Mouse (Mus musculus) erythroid progenitor cell, adult 5-6 weeks (primary cell): ENCODE measurements around the gene Ets2. TPM values are rescaled to one million over a fixed set of nuclear protein-coding genes. Genes with fewer than 3 reads are reported as not detected.
"Not testable (repeated sequence)": the region's sequence is repeated elsewhere in the genome, so short reads cannot be mapped to it uniquely, and the experiment has no call there.

Source experiments
- ATAC-seq: replicated peaks from 2 replicates; pipeline ENCODE4 v1.8.0; 2016; ENCODE audit warnings: moderate number of reproducible peaks, mild to moderate bottlenecking, moderate TSS enrichment, inconsistent platforms; ENCODE audit not compliant: poor library complexity, low FRiP score, severe bottlenecking
- total RNA-seq, 2 experiments: library from RNA; stranded (forward) in 1 of 2; stranded (reverse) in 1 of 2; fragments of 150-400 nt in 1 of 2; fragments of 186-747, 209-891 nt in 1 of 2; gene quantifications; 2 replicates each; pipeline versions ENCODE4 v1.2.3 to v1.2.4; 2015 to 2017; ENCODE audit warnings: low replicate concordance in 2 of 2

Gene Ets2
- total RNA-seq, 2 experiments from 2014 or later: 3.8 to 10.5 TPM

DNA sequence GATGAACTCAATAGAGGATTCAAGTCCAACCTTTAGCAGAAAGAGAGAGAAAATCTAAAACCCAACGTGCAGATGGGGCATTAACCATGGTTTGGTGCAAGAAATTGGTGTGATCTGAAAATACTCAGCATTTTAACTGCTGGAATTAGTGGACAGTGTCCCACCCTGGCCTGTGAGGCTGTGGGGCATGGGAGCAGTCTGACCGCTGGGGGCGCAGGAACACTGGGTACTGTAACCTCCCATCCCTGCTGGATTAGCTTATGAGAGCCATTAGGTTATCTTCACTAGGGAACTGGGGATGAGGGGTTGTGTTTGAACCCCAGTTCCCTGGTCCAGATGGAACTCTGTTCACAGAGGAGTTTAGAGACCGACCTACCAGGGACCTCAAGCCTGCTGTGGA, 13.9 kb upstream of the Ets2 start:
- ATAC-seq: no peak

DNA sequence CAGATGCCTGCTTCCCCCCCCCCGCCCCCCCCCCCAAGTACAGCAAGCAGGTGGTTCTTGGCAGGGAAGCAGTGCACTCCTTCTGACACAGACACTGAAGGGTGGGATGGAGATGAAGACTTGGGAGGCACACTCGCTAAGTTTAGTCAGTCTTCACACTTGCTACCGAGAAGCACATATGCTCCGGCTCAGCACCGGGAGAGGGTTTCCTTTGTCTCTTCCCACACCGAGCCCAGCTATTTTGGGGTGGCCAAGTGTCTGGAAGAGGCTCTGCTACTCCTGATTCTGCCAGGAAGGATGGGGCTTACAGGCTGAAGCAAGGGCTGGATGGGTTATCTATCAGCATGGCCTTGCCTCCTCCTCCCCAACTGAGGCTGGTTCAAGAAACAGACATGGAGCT, 5.3 kb upstream of the Ets2 start:
- ATAC-seq: no peak

DNA sequence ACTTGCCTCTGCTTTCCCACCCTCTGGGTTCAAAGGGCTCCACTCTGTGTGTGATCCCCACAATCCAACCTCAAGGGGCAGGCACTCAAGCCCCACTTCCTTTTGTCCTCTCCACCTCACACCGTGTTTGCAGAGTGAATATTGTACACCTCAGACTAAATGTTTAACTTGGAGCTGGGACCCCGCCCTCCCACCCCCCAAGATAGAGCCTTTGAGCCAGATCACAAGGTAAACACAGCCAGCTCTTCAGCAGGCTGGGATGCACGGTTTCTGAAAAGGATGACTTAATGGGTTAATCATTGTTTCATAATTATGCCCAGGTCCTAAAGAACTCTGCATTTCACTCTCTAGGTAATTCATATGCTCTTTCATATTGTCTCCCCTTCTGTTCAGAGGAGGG, 2.2 kb upstream of the Ets2 start:
- ATAC-seq: no peak

DNA sequence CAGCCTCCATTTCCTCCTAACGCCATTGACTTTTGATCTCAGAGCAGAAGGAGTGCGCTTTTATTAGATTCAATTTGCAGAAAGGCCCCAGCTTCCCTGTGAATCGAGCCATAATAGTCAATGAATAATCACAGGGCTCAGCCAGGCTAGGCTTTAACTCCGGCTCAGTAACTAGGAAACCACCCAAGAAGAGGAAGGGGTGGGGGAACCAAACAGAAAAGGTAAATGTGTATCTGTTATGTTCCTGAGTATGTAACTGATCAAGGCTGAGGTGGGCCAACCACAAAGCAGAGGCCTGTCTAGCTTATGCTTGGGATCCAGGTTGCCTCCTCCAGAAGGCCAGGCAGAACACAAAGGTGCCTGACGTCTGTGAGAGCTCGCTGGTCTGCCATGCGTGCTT, 1.7 kb upstream of the Ets2 start:
- no peak for ATAC-seq

DNA sequence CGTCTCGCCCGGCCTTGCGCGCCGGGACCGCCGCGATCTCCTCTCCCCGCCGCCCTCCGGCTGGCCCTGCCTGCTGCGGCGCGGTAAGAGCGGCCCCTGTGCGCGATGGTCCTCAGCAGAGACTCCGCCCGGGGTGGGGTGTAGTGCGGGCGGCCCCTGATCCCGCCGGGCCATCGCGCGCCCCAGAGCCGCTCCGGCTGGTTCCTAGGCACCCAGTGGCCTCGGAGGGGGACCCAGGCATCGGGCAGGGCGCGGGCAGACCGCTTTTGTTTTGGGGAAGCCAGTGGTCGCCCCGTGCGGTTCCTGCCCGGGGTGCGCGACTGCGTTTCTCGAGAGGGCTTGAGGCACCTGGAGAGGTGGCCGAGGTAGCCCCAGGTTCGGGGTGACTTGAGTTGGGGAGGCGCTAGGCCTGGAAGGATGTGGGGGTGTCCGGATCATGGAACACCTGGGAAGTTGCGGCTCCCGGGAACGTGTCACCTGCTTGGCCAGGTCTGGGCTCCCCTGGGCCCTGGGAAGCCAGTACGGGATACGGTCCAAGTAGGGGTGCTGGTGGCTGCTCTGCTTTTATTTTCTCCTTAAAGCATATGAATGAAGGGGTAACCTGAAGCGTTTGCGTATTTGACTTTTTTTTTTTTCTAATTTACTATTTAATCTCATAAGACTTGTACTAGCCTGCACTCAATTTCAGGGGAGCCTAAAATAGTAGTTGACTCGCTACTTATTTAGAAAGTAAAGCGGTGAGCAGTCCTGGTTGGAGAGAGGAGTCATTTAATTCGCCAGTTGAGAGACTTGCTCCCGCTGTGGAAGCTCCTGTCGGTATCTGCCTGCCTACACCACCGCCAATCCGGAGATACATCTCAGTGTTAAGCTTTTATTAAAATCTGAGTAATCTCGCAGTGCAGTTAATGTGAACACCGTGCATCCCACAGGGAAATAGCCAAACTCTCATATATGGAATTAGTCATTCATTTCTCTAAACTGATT, 979 bp downstream of the Ets2 start:
- no peak for ATAC-seq

DNA sequence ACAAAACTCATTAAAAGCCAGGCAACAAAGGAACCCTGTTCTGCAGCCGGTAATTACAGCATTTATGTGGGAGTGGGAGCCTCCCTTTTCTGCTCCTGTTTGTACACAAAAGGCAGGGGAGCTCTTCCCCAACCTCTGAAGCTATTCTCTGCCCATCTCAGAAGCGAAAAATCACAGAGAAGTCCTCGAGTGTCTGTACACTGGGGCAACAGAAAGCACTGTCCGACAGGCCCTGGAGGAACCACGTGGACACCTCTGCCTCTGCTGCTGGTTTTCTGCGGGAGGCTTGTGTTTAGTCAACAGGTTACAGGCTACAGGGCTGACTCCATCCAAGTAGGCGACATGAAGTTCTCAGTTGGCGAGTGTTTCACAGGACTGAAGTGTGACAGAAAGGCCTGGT, 2.1 kb downstream of the Ets2 start:
- ATAC-seq: no peak

DNA sequence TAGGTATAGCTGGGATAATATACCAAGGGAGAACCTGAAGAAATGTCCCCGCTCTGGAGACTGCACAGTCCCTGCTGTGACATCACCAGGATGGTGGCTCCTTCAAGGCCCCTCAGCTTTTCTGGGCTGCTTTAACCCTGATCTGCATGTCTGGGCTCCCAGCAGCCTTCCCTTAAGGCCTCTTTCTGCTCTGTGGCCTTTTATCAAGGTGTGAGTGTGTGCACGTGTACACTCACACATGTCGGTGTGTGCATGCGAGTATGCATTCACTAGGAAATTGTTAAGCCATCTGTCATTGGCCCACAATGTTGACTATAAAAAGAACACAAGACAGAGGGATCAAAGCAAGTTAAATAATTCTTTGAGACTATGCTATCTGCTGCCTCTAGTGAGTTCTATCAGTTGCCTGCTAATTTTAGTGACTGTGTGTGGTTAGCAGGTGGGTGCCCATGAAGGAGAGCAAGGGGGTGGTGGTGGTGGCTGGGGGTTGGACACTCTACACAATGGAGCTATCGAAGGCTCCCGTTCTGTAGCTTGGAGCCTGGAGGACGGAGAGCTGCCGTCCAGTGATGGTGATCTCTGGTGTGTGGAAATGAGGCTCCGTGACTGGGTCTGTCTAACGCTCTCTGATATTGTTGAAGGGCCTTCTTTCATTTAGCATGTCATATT, 2.9 kb downstream of the Ets2 start:
- no peak for ATAC-seq

DNA sequence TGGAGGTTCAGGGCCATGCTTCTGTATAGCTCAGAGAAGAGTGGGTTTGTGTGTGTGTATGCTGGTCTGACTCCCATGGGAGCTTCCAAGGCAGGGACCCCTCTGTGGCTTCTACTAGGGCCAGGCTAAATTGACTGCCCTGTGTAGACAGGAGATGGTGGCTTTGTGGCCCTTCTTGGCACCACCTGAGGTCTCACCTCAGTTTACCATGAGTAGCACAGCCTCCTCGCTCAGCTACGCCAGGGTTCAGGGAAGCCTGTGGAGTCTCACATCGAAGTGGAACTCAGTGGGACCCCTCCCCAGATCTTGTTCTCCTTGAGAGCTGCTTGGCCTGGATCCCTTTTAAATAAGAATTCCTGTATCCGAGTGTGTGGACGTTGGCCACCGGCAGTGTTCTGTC, 3.9 kb downstream of the Ets2 start:
- no peak for ATAC-seq

DNA sequence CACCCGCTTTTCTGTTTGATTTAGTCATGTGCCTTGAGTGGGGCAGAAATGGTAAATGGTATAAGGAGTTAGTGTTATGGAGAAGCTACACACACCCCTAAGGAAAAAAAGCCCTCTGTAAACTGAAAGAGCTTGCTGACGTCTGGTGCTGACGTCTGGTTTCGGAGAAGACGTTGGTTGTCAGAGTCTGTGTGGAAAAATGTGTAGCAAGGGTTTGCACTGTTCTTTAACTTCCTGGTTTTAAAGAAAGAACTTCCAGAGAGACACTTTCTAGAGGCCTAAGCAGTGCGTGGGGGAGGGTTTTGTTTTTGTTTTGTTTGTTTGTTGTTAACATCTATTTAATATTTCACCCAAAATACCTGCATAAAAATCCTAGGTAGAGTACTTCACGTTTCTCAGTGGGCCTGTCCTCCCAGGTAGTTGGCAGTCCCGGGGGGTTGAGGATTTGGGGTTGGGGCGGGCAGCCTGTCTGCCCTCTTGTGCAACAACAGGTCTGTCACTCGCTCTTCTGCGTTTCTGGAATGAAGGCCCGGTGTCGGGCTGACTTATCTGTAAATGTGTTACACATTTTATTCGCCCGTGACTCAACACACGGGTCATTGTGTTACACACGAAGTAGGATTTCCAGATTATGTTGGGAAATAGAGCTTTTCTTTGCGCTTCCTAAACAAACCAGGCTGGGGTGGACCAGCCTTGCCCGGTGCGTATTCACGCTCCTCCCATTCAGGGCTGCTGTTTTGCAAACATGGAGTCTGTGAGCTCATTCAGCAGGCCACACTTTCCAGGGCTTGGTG, 6.5 kb downstream of the Ets2 start:
- ATAC-seq: no peak

DNA sequence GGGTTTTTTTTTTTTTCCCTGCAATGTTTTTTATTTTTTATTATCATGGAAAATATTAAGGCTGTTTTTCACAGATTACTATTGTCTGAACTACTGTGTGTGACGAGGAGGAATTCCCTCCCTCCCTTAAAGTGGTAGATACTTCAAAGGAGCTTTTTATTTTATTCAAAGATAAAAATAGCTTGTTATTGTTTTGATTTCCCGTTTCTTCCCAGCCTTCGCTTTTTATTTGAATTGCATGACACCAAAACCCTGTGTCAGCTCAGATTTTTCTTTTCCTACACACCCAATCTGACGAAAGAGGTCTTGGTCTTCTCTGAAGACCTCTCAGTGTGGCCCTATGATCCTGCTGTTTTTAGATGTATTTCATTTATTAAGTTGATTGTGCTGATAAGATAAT, 7.3 kb downstream of the Ets2 start:
- ATAC-seq: no peak

DNA sequence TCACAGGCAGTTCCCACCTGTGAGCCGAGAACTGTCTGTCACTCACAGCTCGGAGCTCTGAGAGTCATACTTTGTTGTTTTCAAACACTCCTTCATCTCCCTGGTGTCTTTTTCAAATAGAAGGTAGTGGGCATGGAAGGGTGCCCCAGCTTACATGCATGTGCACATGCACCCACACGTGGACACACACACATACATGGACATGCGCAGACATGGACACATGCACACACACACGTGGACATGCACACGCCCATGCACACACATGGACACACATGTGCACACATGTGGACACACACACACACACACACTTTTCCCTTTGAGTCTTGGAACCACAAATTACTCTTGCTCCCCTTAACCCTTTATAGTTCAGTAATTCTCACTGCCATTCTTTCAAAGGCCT, 8.3 kb downstream of the Ets2 start:
- ATAC-seq: no peak

DNA sequence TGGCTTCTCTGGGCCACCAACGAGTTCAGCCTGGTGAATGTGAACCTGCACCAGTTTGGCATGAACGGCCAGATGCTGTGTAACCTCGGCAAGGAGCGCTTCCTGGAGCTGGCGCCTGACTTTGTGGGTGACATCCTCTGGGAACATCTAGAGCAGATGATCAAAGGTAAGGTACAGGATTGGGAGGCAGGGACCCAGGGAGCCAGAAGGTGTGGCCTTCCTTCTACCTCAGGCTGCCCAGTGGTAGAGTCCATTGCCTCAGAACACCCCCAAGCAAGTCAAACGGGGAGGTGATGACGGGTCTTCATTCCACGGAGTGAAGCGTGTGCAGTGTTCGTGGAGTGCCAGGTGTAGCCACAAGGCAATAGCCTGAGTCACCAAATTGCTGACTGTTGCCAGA, 10.2 kb downstream of the Ets2 start:
- no peak for ATAC-seq

DNA sequence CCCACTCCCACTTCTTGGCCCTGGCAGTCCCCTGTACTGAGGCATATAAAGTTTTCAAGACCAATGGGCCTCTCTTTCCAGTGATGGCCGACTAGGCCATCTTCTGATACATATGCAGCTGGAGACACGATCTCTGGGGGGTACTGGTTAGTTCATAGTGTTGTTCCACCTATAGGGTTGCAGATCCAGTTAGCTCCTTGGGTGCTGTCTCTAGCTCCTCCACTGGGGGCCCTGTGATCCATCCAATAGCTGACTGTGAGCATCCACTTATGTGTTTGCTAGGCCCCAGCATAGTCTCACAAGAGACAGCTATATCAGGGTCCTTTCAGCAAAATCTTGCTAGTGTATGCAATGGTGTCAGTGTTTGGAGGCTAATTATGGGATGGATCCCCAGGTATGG, 11.2 kb downstream of the Ets2 start:
- ATAC-seq: not testable (repeated sequence)

DNA sequence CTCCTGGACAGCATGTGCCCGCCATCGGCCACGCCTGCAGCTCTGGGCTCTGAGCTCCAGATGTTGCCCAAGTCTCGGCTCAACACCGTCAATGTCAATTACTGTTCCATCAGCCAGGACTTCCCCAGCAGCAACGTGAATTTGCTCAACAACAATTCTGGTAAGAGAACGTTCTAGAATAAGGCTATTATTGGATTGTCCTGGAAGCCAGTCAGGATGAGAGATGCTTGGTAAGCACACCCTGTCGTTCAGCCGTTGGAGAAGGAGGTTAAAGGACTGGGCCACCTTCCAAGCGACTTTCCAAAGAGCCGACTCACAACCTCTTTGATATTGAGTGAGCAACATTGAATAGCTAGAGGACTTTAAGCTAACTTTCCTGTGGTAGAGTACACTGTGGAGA, 13.2 kb downstream of the Ets2 start:
- no peak for ATAC-seq

DNA sequence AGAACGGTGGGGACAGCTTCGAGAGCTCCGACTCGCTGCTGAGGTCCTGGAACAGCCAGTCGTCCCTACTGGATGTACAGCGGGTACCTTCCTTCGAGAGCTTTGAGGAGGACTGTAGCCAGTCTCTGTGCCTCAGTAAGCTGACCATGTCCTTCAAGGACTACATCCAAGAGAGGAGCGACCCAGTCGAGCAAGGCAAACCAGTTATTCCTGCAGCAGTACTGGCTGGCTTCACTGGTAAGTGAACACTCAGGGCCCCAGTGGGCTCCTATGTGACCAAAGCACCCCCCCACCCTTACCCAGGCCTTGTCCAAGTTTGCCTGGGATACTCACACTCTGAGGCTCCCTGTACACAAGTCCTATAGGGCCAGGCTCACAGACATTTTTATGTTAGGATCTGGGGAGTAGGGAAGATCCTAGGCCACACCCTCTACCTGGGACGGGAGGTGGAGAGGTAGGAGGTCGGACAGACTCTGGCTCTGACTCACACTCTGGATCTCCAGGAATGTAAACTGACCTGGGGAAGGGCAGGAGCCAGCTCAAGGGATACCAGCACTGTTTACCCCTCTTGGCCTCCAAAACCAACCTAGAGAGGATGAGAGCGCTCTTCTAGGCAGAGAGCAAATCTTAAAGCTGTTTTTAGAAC, 14.3 kb downstream of the Ets2 start:
- no peak for ATAC-seq

DNA sequence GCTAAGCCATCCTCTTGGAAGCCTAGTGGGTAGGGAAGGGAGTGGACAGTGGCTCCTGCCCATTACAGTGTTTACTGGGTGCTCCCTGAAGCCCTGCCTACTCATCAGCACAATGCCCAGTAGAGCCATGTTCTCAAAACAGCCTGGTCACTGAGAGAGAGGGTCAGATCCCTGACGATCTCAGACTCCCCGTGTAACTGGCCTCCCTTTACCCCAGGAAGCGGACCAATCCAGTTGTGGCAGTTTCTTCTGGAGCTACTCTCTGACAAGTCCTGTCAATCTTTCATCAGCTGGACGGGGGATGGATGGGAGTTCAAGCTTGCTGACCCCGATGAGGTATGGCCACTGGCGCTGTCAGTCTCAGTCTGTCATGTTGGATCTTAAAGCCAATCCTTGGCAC, 15.8 kb downstream of the Ets2 start:
- no peak for ATAC-seq

DNA sequence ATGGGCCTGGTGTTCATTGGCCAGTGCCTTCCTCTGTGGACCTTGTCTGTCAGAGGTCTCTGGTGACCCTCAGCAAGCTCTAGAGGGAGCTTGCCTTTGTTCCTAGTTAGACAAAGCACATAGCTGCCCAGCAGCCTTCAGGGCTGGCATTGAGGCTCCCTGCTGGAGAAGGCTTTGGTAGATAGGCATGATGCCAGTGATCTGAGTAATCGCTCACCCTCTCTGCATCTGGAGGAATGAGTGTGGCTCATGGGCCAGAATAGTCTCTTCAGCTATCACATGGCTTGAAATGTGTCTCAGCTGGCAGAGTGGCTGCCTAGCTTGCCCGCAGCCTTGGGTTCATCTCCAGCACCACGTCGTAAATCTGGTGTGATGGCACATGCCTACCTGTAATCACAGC, 16.2 kb downstream of the Ets2 start:
- ATAC-seq: no peak

DNA sequence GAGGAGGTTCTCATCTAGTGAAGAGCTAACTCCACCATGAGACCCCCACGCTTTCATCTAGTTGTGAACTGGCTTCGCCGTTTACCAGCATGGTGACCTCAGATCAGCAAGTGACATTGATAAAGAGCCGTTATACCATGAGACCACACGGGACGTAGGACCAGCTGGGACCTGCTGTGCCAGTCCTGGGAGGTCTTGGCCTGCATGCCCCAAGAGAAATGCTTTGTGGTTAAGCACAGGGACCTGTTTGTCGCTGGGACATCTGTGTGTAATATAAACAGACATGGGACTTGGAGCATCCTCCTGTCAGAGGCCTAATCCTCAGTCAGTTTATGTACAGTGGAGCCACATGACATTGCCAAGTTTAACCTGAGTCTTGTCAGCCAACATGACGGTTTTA, 18.7 kb downstream of the Ets2 start:
- ATAC-seq: no peak

DNA sequence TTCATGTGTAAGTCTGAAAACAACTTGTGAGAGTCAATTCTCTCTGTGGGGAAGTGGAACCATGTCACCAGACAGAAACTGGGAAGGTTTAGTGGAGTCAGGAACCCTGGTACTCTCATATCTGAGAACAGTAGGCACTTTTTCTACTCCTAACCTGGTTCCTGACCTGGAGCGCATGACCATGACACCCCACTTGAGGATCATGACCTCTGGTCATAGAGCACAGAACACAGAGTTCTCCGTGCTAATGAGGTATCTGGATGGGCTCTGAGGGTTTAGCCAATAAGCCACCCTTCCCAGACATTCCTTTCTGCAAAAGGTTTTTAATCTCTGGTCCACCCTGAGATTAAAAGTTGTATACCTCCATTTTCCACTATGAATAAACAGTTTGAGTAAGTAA, 22.4 kb downstream of the Ets2 start:
- ATAC-seq: no peak

DNA sequence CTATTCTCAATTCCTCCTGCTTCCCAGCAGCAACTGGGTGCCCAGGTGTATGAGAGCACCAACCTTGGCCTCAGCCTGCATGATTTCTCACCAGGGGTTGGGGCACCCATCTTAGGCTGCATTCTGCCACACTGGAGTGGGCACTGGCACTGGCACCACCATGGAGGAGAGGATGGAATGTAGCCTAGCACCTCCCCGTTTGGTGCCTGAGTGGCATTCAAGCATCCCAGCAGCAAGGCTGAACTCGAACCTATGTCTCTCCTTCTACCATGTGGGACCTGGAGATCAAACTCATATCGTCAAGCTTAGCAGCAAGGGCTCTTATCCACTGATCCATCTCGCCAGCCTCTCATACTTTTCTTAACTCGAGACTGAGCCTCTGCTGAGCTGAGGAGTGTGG, 22.9 kb downstream of the Ets2 start:
- ATAC-seq: no peak
